Mouse (Mus musculus) limb, embryonic 14.5 days (tissue): ENCODE measurements around the gene Gdpd1. TPM values are rescaled to one million over a fixed set of nuclear protein-coding genes. Genes with fewer than 3 reads are reported as not detected.

Source experiments
- ATAC-seq: fragments of 200-750 bp; cut with Nextera tagmentation; 2 replicates; pipeline ENCODE4 v1.8.0; 2017; ENCODE audit warnings: low read depth, moderate number of reproducible peaks, moderate TSS enrichment; ENCODE audit not compliant: low FRiP score
- DNase-seq: peaks from one replicate; pipeline ENCODE4 v3.0.0-alpha.2; 2015; ENCODE audit warnings: low spot score
- H3K27ac ChIP-seq: fragments of 300-500 bp; sonication (generic); replicated peaks from 2 replicates; pipeline ENCODE4 v1.5.1; 2014; ENCODE audit warnings: low read depth, mild to moderate bottlenecking, low read length, moderate library complexity, mixed read lengths
- H3K27me3 ChIP-seq: fragments of 300-500 bp; sonication (generic); 2 replicates; pipeline ENCODE4 v1.6.1; 2014; ENCODE audit warnings: low read length, mixed read lengths; ENCODE audit not compliant: control insufficient read depth, insufficient read depth
- H3K36me3 ChIP-seq: fragments of 300-500 bp; sonication (generic); 2 replicates; pipeline ENCODE4 v1.6.1; 2014; ENCODE audit warnings: mild to moderate bottlenecking, low read length, moderate library complexity, mixed read lengths; ENCODE audit not compliant: control insufficient read depth, insufficient read depth
- H3K4me1 ChIP-seq: fragments of 300-500 bp; sonication (generic); 2 replicates; pipeline ENCODE4 v1.6.1; 2014; ENCODE audit warnings: antibody characterized with exemption, low read length, mixed read lengths; ENCODE audit not compliant: control insufficient read depth, insufficient read depth
- H3K4me2 ChIP-seq: fragments of 300-500 bp; sonication (generic); replicated peaks from 2 replicates; pipeline ENCODE4 v1.6.1; 2014; ENCODE audit warnings: low read depth, mild to moderate bottlenecking, low read length, moderate library complexity; ENCODE audit not compliant: severe bottlenecking
- H3K4me3 ChIP-seq: fragments of 300-500 bp; sonication (generic); replicated peaks from 2 replicates; pipeline ENCODE4 v1.5.1; 2014; ENCODE audit warnings: low read length
- H3K9ac ChIP-seq: fragments of 300-500 bp; sonication (generic); 2 replicates; pipeline ENCODE4 v1.6.1; 2014; ENCODE audit warnings: mild to moderate bottlenecking, low read depth, low read length, moderate library complexity; ENCODE audit not compliant: severe bottlenecking
- H3K9me3 ChIP-seq: fragments of 300-500 bp; sonication (generic); 2 replicates; pipeline ENCODE4 v1.6.1; 2016; ENCODE audit warnings: low read length; ENCODE audit not compliant: control insufficient read depth
- POLR2A ChIP-seq: fragments of 200-500 bp; IDR thresholded peaks from 2 replicates; pipeline ENCODE4 v1.8.0; 2012; ENCODE audit warnings: inconsistent platforms, mild to moderate bottlenecking, moderate library complexity, borderline replicate concordance; ENCODE audit not compliant: insufficient read depth, insufficient read length; ENCODE audit errors: extremely low read depth
- WGBS: fragments of 180-500 bp; shearing (Covaris S2); extraction: QIAGEN DNeasy Blood & Tissue Kit; methylation state at CpG from one replicate; pipeline ENCODE4 v1.1.7; 2014; 5-methylcytosine and 5-hydroxymethylcytosine counted together
- polyA plus RNA-seq, 2 experiments: library from polyadenylated mRNA; depleted of rRNA in 1 of 2; stranded (reverse) in 1 of 2; unstranded in 1 of 2; fragments of >200 nt; fragmentation: Nextera tagmentation in 1 of 2; extraction: Ambion mirVana in 1 of 2; gene quantifications; 2 replicates each; pipeline versions ENCODE4 v1.2.1 to v1.2.3; 2012 to 2014

Gene Gdpd1
- polyA plus RNA-seq, 2 experiments: 8.8 to 19.3 TPM

- 0 out of 2 replicates have a peak, but pooled peaks cover 4% of the 10 kb centered on the region for H3K4me1 ChIP-seq
- H3K4me2 ChIP-seq: no peak overlapping the region
- H3K4me3 ChIP-seq: no peak overlapping the region
- H3K9me3 ChIP-seq: no peaks in the 10 kb centered on the region
- DNase-seq: no peak
- H3K27me3 ChIP-seq: no peaks in the 10 kb centered on the region
- ATAC-seq: no peak
- no peaks in the 10 kb centered on the region for H3K36me3 ChIP-seq
- TF ChIP-seq POLR2A: no peak
- no peak overlapping the region for H3K9ac ChIP-seq
- 61% methylated on average over 12 of the region's 12 CpGs for WGBS
- no peak overlapping the region for H3K27ac ChIP-seq
Measured at GRCm38 (mm10) chr11:87004960-87005755, 68.7 kb downstream of the Gdpd1 start.

- DNase-seq (no peak), ATAC-seq (no peak)
- Histone ChIP-seq H3K4me3 (no peak overlapping the region), H3K27ac (no peak overlapping the region), H3K27me3 (no peaks in the 10 kb centered on the region), H3K36me3 (no peaks in the 10 kb centered on the region), H3K4me1 (0 out of 2 replicates have a peak, but pooled peaks cover 2% of the 10 kb centered on the region), H3K9ac (no peak overlapping the region), H3K4me2 (no peak overlapping the region), H3K9me3 (no peaks in the 10 kb centered on the region)
- no peak for TF ChIP-seq POLR2A
- 80% methylated on average over 10 of the region's 10 CpGs for WGBS
Measured at GRCm38 (mm10) chr11:87002078-87002829, 71.6 kb downstream of the Gdpd1 start.

- Histone ChIP-seq H3K36me3 (no peaks in the 10 kb centered on the region), H3K4me1 (no peaks in the 10 kb centered on the region), H3K9ac (no peak overlapping the region), H3K4me3 (no peak overlapping the region), H3K27me3 (no peaks in the 10 kb centered on the region), H3K4me2 (no peak overlapping the region), H3K9me3 (no peaks in the 10 kb centered on the region), H3K27ac (no peak overlapping the region)
- ATAC-seq (no peak), DNase-seq (no peak)
- no peak for TF ChIP-seq POLR2A
- 82% methylated on average over 8 of the region's 8 CpGs for WGBS
Measured at GRCm38 (mm10) chr11:87001217-87001616, 72.6 kb downstream of the Gdpd1 start.

- H3K27me3 ChIP-seq: no peaks in the 10 kb centered on the region
- no peak overlapping the region for H3K4me2 ChIP-seq
- H3K9me3 ChIP-seq: no peaks in the 10 kb centered on the region
- no peak for TF ChIP-seq POLR2A
- no peak for ATAC-seq
- no peak for DNase-seq
- no peaks in the 10 kb centered on the region for H3K36me3 ChIP-seq
- H3K4me1 ChIP-seq: peaks cover 14% of the 10 kb centered on the region; the same call in 1 of the 2 replicates
- no peak overlapping the region for H3K9ac ChIP-seq
- H3K4me3 ChIP-seq: no peak overlapping the region
- 70% methylated on average over 2 of the region's 2 CpGs for whole genome bisulfite sequencing
- H3K27ac ChIP-seq: no peak overlapping the region
Measured at GRCm38 (mm10) chr11:86996266-86996665, 77.6 kb downstream of the Gdpd1 start.

GRCm38 (mm10) chr11:86995625-86996221, 78.1 kb downstream of the Gdpd1 start:
- Histone ChIP-seq H3K4me2 (no peak overlapping the region), H3K4me3 (no peak overlapping the region), H3K36me3 (no peaks in the 10 kb centered on the region), H3K9ac (no peak overlapping the region), H3K27ac (no peak overlapping the region), H3K27me3 (no peaks in the 10 kb centered on the region), H3K4me1 (peaks cover 17% of the 10 kb centered on the region), H3K9me3 (no peaks in the 10 kb centered on the region)
- no peak for TF ChIP-seq POLR2A
- ATAC-seq (no peak), DNase-seq (no peak)
- 43% methylated on average over 6 of the region's 6 CpGs for WGBS
